Mouse (Mus musculus) kidney, adult 11 months (tissue): ENCODE data around the gene Duox2.
A peak's percentile ranks its signal among the peaks of the same experiment; 100 is the strongest.

Source experiments
- DNase-seq: peaks from one replicate; pipeline ENCODE4 v3.0.0; 2022

Duox2 gene

GRCm38 (mm10) chr2:122301921-122302573 is 3.8 kb upstream of the Duox2 start:
- no peak for DNase-seq

GRCm38 (mm10) chr2:122301081-122301920 is 3.1 kb upstream of the Duox2 start:
- no peak for DNase-seq

GRCm38 (mm10) chr2:122300656-122301020 is 2.4 kb upstream of the Duox2 start:
- no peak for DNase-seq

GRCm38 (mm10) chr2:122299911-122300655 is 1.8 kb upstream of the Duox2 start:
- no peak for DNase-seq

GRCm38 (mm10) chr2:122298596-122299490 is 594 bp upstream of the Duox2 start, which contains the start of gene Duoxa2:
Duoxa2 (plus strand) TSS chr2:122298900.
- DNase-seq, result peak; percentile 11

- DNase-seq, result no peak
Measured at GRCm38 (mm10) chr2:122297271-122298095, 766 bp downstream of the Duox2 start.

- DNase-seq, result no peak
Measured at GRCm38 (mm10) chr2:122294916-122295315, 3.3 kb downstream of the Duox2 start.

- no peak for DNase-seq
Measured at GRCm38 (mm10) chr2:122286137-122286536, 12.1 kb downstream of the Duox2 start.

- no peak for DNase-seq
Measured at GRCm38 (mm10) chr2:122284091-122284490, 14.2 kb downstream of the Duox2 start.

- DNase-seq, result no peak
Measured at GRCm38 (mm10) chr2:122278769-122279168, 19.5 kb downstream of the Duox2 start.

- DNase-seq, result peak; percentile 26
Measured at GRCm38 (mm10) chr2:122266407-122267193, 31.6 kb downstream of the Duox2 start.

GRCm38 (mm10) chr2:122264690-122265089 is 33.6 kb downstream of the Duox2 start:
- DNase-seq, result no peak

- DNase-seq, result no peak
Measured at GRCm38 (mm10) chr2:122260729-122261128, 37.5 kb downstream of the Duox2 start.

- no peak for DNase-seq
Measured at GRCm38 (mm10) chr2:122255997-122256396, 42.3 kb downstream of the Duox2 start.

GRCm38 (mm10) chr2:122247786-122248185 is 50.5 kb downstream of the Duox2 start:
- no peak for DNase-seq

- DNase-seq, result peak; percentile 88
Measured at GRCm38 (mm10) chr2:122243671-122244131, 54.5 kb downstream of the Duox2 start.

- peak; percentile 74 for DNase-seq
Measured at GRCm38 (mm10) chr2:122241935-122242334, 56.3 kb downstream of the Duox2 start.

- DNase-seq, result peak; percentile 61
Measured at GRCm38 (mm10) chr2:122241226-122241625, 57.0 kb downstream of the Duox2 start.

GRCm38 (mm10) chr2:122240735-122241134 is 57.5 kb downstream of the Duox2 start:
- peak; percentile 37 for DNase-seq

- peak; percentile 49 for DNase-seq
Measured at GRCm38 (mm10) chr2:122237891-122238470, 60.3 kb downstream of the Duox2 start.
